Mouse (Mus musculus) heart, postnatal 0 days (tissue): ENCODE measurements at regions not wholly inside any gene's neighbourhood (a gene's known extent, or its start where the extent isn't known, plus 50 kb on each side); places are given as distances from the start of the nearest gene placed in this dataset.

ENCODE experiments used
- CTCF ChIP-seq: IDR thresholded peaks from 2 replicates; pipeline ENCODE4 v1.5.1; 2016; ENCODE audit warnings: antibody characterized with exemption, control low read depth, low read depth
- EP300 ChIP-seq: IDR thresholded peaks from 2 replicates; pipeline ENCODE4 v1.6.1; 2016; ENCODE audit warnings: antibody characterized with exemption, low read depth

GRCm38 (mm10) chrX:11558260-11558659 is 230.6 kb downstream of the H2al1j start:
- TF ChIP-seq CTCF (no peak), EP300 (no peak)
